Mouse (Mus musculus) stomach, embryonic 16.5 days (tissue): ENCODE measurements around the gene Cir1. TPM values are rescaled to one million over a fixed set of nuclear protein-coding genes. Genes with fewer than 3 reads are reported as not detected.

ENCODE experiments used
- ATAC-seq: fragments of 200-750 bp; cut with Nextera tagmentation; 2 replicates; pipeline ENCODE4 v1.8.0; 2017; ENCODE audit warnings: moderate number of reproducible peaks, moderate TSS enrichment; ENCODE audit not compliant: insufficient read depth, low FRiP score
- H3K27ac ChIP-seq: fragments of 300-500 bp; sonication (generic); 2 replicates; pipeline ENCODE4 v1.5.1; 2014; ENCODE audit warnings: low read length
- H3K27me3 ChIP-seq: fragments of 300-500 bp; sonication (generic); 2 replicates; pipeline ENCODE4 v1.6.1; 2014; ENCODE audit warnings: low read length, control low read depth, mixed read lengths; ENCODE audit not compliant: control insufficient read depth, insufficient read depth
- H3K36me3 ChIP-seq: fragments of 300-500 bp; sonication (generic); 2 replicates; pipeline ENCODE4 v1.6.1; 2014; ENCODE audit warnings: low read length; ENCODE audit not compliant: control insufficient read depth, insufficient read depth
- H3K4me1 ChIP-seq: fragments of 300-500 bp; sonication (generic); 2 replicates; pipeline ENCODE4 v1.6.1; 2014; ENCODE audit warnings: low read length, control low read depth, mixed read lengths; ENCODE audit not compliant: control insufficient read depth, insufficient read depth
- H3K4me2 ChIP-seq: fragments of 300-500 bp; sonication (generic); 2 replicates; pipeline ENCODE4 v1.6.1; 2014; ENCODE audit warnings: low read depth, low read length, mixed read lengths
- H3K4me3 ChIP-seq: fragments of 300-500 bp; sonication (generic); replicated peaks from 2 replicates; pipeline ENCODE4 v1.5.1; 2014; ENCODE audit warnings: mild to moderate bottlenecking, low read length
- H3K9ac ChIP-seq: fragments of 300-500 bp; sonication (generic); 2 replicates; pipeline ENCODE4 v1.6.1; 2014; ENCODE audit warnings: low read length
- H3K9me3 ChIP-seq: fragments of 300-500 bp; sonication (generic); replicated peaks from 2 replicates; pipeline ENCODE4 v1.6.1; 2016; ENCODE audit warnings: low read length, control low read depth; ENCODE audit not compliant: control insufficient read depth
- WGBS: fragments of 180-500 bp; shearing (Covaris S2); extraction: QIAGEN DNeasy Blood & Tissue Kit; methylation state at CpG from one replicate; pipeline ENCODE4 v1.1.7; 2014; 5-methylcytosine and 5-hydroxymethylcytosine counted together
- polyA plus RNA-seq: library from polyadenylated mRNA; unstranded; fragments of >200 nt; fragmentation: Nextera tagmentation; extraction: Ambion mirVana; gene quantifications from 2 replicates; pipeline ENCODE4 v1.2.1, GENCODE M21; 2015

The Cir1 gene
- polyA plus RNA-seq, 1 experiment from 2014 or later = 22.4 TPM

DNA sequence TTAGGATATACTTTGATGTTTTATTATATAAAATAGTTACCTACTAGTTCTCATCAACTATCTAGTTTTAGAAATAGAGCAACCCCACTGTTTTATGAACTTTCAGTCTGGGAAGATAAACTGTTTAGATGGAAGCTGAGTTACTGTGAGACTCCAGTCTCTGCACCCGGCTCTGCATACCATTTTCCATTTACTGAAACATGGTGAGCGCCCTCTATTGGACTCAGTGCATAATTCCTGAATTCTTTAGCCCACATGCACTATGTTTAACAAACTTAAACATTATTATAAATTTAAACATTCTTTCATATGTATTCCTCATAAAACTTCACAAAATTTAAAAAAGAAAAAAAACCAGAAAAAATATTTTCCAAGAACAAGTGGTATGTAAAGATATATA is 26.9 kb downstream of the Cir1 start:
- Histone ChIP-seq H3K4me2 (no peak overlapping the region), H3K27ac (no peak overlapping the region), H3K9ac (no peak overlapping the region), H3K27me3 (peaks cover 16% of the 10 kb centered on the region), H3K4me3 (no peak overlapping the region), H3K36me3 (no peaks in the 10 kb centered on the region), H3K9me3 (no peaks in the 10 kb centered on the region), H3K4me1 (0 out of 2 replicates have a peak, but pooled peaks cover 2% of the 10 kb centered on the region)
- 12% methylated on average over 2 of the region's 2 CpGs for WGBS
- no peak for ATAC-seq

DNA sequence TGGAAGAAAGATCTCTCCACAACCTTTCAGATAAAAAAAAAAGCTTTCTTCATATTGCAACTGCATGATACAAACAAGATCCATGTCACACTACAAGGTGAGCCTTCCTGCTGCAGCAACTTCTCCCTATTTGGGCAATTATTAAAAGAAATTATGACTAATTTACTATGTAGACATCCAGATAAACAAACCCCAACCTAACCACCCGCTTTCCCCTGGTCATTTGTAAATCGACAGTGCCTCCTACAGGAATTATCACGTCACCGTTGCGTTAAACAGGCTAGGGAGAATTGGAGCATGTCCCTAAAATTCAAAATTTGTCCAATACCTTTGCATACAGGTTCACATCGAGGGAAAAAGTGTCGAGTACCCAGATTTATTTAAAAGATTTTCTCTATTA is 30.8 kb downstream of the Cir1 start:
- H3K4me1 ChIP-seq = 0 out of 2 replicates have a peak, but pooled peaks cover 3% of the 10 kb centered on the region
- no peak overlapping the region for H3K9ac ChIP-seq
- H3K9me3 ChIP-seq = no peaks in the 10 kb centered on the region
- no peak overlapping the region for H3K27ac ChIP-seq
- H3K4me2 ChIP-seq = no peak overlapping the region
- H3K4me3 ChIP-seq = no peak overlapping the region
- 24% methylated on average over 7 of the region's 7 CpGs for WGBS
- peaks cover 45% of the 10 kb centered on the region for H3K27me3 ChIP-seq
- no peaks in the 10 kb centered on the region for H3K36me3 ChIP-seq
- no peak for ATAC-seq

- H3K27me3 ChIP-seq = peaks cover 49% of the 10 kb centered on the region
- H3K9ac ChIP-seq = no peak overlapping the region
- no peaks in the 10 kb centered on the region for H3K36me3 ChIP-seq
- no peak overlapping the region for H3K27ac ChIP-seq
- no peak overlapping the region for H3K4me2 ChIP-seq
- H3K4me1 ChIP-seq = 0 out of 2 replicates have a peak, but pooled peaks cover 3% of the 10 kb centered on the region
- H3K4me3 ChIP-seq = peak overlapping the region; percentile 8; the same call in 1 of the 2 replicates
- 21% methylated on average over 22 of the region's 22 CpGs for WGBS
- no peaks in the 10 kb centered on the region for H3K9me3 ChIP-seq
- no peak for ATAC-seq
These were observed 31.3 kb downstream of the Cir1 start for GRCm38 (mm10) chr2:73281048-73281661.

DNA sequence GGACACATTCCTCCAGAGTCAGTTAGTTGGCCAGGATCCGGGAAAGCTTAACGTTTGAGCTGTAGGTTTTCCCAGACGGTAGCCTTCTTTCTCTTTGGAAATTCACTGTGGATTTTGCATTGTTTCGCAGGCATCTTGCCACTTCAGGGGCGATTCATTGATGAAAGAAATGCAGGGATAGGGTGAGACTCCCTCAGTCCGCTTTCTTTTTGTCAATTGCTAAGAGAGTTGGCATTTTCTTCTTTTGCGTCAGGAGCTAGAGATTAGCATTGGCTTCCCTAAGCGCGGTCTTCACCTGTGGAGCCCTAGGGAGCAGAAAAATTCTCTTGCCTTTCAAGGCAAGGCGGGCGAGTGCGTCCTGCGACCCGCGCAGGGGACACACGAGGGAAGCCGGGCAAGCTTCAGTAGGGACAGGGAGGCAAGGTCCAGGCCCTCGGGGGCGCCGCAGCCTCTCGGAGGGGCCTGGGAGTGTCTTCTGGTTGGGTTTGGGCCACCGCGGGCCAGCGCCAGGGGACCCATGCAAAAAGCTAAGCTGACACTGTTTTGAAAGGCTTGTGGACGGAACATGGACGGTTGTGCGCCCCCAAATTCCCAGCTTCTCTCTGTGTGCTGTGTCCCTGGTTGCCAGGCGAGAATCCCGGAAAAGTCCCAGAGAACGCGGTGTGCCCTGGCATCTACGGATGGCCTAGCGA is 32.0 kb downstream of the Cir1 start:
- Histone ChIP-seq H3K9ac (no peak overlapping the region), H3K4me1 (0 out of 2 replicates have a peak, but pooled peaks cover 3% of the 10 kb centered on the region), H3K9me3 (no peaks in the 10 kb centered on the region), H3K4me2 (no peak overlapping the region), H3K27me3 (peaks cover 51% of the 10 kb centered on the region), H3K36me3 (no peaks in the 10 kb centered on the region), H3K4me3 (peak overlapping the region; percentile 8; the same call in 1 of the 2 replicates), H3K27ac (no peak overlapping the region)
- ATAC-seq = no peak
- WGBS = 4% methylated on average over 33 of the region's 33 CpGs

DNA sequence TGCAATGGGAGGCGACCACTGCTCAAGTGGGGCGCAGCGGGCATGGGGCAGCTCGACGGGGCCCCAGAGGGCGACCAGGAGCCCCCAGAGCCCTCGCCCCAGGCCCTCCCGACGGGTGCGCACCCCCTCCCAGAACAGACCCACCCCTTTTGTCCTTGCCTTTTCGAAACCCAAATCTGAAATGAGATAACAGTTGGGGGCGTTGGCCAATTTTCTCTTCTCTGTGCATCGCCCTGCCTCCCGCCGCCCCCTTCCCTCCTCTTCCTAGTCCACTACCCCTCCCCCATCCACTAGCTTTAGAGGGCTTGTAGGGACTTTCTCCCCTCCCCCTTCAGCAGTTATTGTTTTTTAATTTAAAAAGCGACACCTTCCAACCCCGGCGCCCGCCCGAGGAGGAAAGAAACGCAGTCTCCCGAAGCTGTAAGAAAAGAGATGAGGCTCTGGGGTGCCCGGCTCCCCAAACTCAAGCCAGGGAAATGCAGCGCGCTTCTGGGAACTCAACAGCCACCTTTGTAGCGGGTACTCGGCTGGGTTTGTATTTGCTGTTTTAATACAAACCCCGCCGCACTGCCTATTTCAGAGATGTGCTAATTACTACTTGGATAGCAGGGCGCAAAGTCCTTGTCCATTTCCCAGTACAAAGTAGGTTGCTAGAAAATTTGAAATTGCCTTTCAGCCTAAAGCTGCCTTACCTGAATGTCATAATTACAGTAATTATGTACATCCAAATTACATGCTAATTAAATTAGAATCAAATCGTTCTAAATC is 33.0 kb downstream of the Cir1 start:
- peaks cover 4% of the 10 kb centered on the region; the same call in 1 of the 2 replicates for H3K4me1 ChIP-seq
- H3K9me3 ChIP-seq = no peaks in the 10 kb centered on the region
- H3K27me3 ChIP-seq = peaks cover 54% of the 10 kb centered on the region
- no peaks in the 10 kb centered on the region for H3K36me3 ChIP-seq
- H3K9ac ChIP-seq = no peak overlapping the region
- 1% methylated on average over 31 of the region's 31 CpGs for WGBS
- peak overlapping the region; percentile 29; the same call in 1 of the 2 replicates for H3K4me2 ChIP-seq
- H3K27ac ChIP-seq = no peak overlapping the region
- no peak for ATAC-seq
- H3K4me3 ChIP-seq = peak overlapping the region; percentile 12

DNA sequence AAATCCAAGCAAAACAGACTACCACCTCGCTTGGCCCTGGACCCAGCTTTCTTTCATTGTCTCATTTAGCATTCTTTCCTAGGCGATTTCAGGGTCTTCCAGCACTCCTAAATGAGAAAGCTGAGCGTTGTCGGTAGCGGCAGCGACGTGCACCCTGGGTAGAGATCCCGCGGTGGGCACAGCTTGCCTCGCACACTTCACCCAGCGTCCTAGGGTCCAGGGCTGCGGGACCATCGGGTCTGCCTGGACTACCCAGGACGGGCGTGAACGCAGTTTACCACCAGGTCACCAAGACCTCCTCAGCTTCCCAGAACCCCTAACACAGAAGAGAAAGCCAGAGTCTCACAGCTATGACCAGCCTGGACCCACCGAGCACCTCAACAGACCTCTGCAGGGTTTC is 33.6 kb downstream of the Cir1 start:
- peak overlapping the region; percentile 29; the same call in 1 of the 2 replicates for H3K4me2 ChIP-seq
- no peaks in the 10 kb centered on the region for H3K9me3 ChIP-seq
- peak overlapping the region; percentile 12 for H3K4me3 ChIP-seq
- H3K36me3 ChIP-seq = no peaks in the 10 kb centered on the region
- H3K9ac ChIP-seq = no peak overlapping the region; the same call in 1 of the 2 replicates
- 1% methylated on average over 17 of the region's 17 CpGs for WGBS
- H3K27ac ChIP-seq = no peak overlapping the region
- H3K4me1 ChIP-seq = peaks cover 10% of the 10 kb centered on the region
- H3K27me3 ChIP-seq = peaks cover 59% of the 10 kb centered on the region
- no peak; the same call in 1 of the 2 replicates for ATAC-seq

DNA sequence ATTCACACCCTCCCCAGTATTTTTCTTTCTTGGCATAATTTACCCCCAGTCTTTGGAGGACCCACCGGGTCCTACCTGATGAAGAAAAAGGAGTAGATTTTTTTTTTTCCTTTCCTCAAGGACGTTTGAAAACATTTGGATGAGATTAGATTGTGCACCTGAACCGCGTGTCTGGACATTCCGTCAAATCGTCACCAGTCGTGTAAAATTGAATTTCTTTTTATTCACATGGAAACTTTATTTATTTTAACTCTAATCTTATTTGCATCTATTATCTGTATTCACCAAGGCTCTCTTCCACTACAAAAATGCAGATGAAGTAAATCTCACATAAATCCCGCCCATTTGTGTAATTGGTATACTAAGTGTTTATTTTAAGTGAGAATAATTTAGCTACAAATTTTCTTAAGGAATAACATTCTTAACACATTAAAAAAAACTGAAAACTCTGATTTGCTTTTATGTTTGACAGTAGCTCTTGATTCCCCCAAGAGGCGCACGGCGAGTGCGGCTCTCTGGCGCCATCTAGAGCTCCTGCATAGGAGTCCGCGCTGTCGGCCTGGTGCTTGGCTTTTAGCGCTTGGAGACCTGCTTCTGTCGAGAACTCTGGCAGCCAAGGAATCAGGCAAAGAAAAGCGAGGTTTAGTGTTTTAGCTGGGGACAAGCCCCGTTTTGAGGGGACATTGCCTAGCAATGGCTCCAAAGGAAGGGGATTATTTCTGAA is 34.2 kb downstream of the Cir1 start:
- Histone ChIP-seq H3K9ac (no peak overlapping the region), H3K4me3 (peak overlapping the region; percentile 12), H3K4me2 (peak overlapping the region; percentile 29; the same call in 1 of the 2 replicates), H3K36me3 (no peaks in the 10 kb centered on the region), H3K27me3 (peaks cover 65% of the 10 kb centered on the region), H3K9me3 (no peaks in the 10 kb centered on the region), H3K27ac (no peak overlapping the region), H3K4me1 (peaks cover 15% of the 10 kb centered on the region)
- WGBS = 2% methylated on average over 20 of the region's 20 CpGs
- ATAC-seq = peak; percentile 73; the same call in 1 of the 2 replicates

DNA sequence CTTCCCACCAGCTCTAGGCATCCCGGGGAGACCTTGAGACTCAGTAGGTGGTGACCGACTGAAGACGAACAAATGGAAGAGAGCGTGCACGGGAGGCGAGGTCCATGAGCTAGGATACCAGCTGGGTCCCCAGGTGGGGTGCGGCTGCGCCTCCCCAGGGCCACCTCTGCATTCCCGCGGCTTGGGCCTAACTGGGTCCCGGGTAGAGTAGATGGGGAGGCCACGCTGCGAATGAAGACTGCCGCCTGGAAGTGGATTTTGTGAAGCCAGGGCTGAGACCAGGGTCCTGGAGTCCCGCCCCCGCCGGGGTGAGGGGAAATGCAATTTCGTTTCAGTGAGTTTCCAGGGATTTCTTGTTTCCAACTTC is 34.8 kb downstream of the Cir1 start:
- Histone ChIP-seq H3K27ac (no peak overlapping the region), H3K9me3 (no peaks in the 10 kb centered on the region), H3K36me3 (no peaks in the 10 kb centered on the region), H3K4me1 (peaks cover 21% of the 10 kb centered on the region), H3K27me3 (peaks cover 67% of the 10 kb centered on the region), H3K9ac (no peak overlapping the region), H3K4me2 (no peak overlapping the region), H3K4me3 (no peak overlapping the region)
- ATAC-seq = peak; percentile 14; the same call in 1 of the 2 replicates
- 9% methylated on average over 18 of the region's 18 CpGs for WGBS
